Mouse (Mus musculus): ENCODE data around the gene Ppfibp2. TPM values are rescaled to one million over a fixed set of nuclear protein-coding genes. Genes with fewer than 3 reads are reported as not detected.

Ppfibp2 gene
- polyA plus RNA-seq, 1 experiment from 2014 or later: 13.9 TPM

- ATAC-seq (ENCODE audit: insufficient number of reproducible peaks, insufficient read depth, low FRiP score, low read depth): no peak
- Histone ChIP-seq H3K36me3 (ENCODE audit: control insufficient read depth, insufficient read depth, low read length) (no peaks in the 10 kb centered on the region), H3K4me1 (ENCODE audit: control insufficient read depth, insufficient read depth, low read length) (no peaks in the 10 kb centered on the region), H3K9ac (replicated peaks; ENCODE audit: low read depth, low read length) (no peak overlapping the region), H3K4me2 (replicated peaks; ENCODE audit: low read depth, low read length) (no peak overlapping the region), H3K27ac (ENCODE audit: low read length) (no peak overlapping the region), H3K27me3 (ENCODE audit: control insufficient read depth, insufficient read depth, low read length) (no peaks in the 10 kb centered on the region), H3K9me3 (ENCODE audit: control insufficient read depth, low read depth, low read length) (no peaks in the 10 kb centered on the region), H3K4me3 (ENCODE audit: low read depth, low read length) (no peak overlapping the region)
- WGBS: 55% methylated on average over 4 of the region's 4 CpGs
Observed at GRCm38 (mm10) chr7:107619225-107619624, 24.2 kb downstream of the Ppfibp2 start.

GRCm38 (mm10) chr7:107620137-107620536, 25.1 kb downstream of the Ppfibp2 start:
- H3K9me3 ChIP-seq (ENCODE audit: control insufficient read depth, low read depth, low read length): no peaks in the 10 kb centered on the region
- H3K36me3 ChIP-seq (ENCODE audit: control insufficient read depth, insufficient read depth, low read length): no peaks in the 10 kb centered on the region
- H3K9ac ChIP-seq (replicated peaks; ENCODE audit: low read depth, low read length): no peak overlapping the region
- 84% methylated on average over 3 of the region's 3 CpGs for WGBS
- no peak overlapping the region for H3K4me3 ChIP-seq (ENCODE audit: low read depth, low read length)
- no peak overlapping the region for H3K4me2 ChIP-seq (replicated peaks; ENCODE audit: low read depth, low read length)
- no peak overlapping the region for H3K27ac ChIP-seq (ENCODE audit: low read length)
- H3K4me1 ChIP-seq (ENCODE audit: control insufficient read depth, insufficient read depth, low read length): no peaks in the 10 kb centered on the region
- no peaks in the 10 kb centered on the region for H3K27me3 ChIP-seq (ENCODE audit: control insufficient read depth, insufficient read depth, low read length)
- no peak for ATAC-seq (ENCODE audit: insufficient number of reproducible peaks, insufficient read depth, low FRiP score, low read depth)

- no peak overlapping the region for H3K4me2 ChIP-seq (replicated peaks; ENCODE audit: low read depth, low read length)
- WGBS: 48% methylated on average over 3 of the region's 3 CpGs
- no peaks in the 10 kb centered on the region for H3K4me1 ChIP-seq (ENCODE audit: control insufficient read depth, insufficient read depth, low read length)
- ATAC-seq (ENCODE audit: insufficient number of reproducible peaks, insufficient read depth, low FRiP score, low read depth): no peak
- H3K4me3 ChIP-seq (ENCODE audit: low read depth, low read length): no peak overlapping the region
- H3K9me3 ChIP-seq (ENCODE audit: control insufficient read depth, low read depth, low read length): no peaks in the 10 kb centered on the region
- no peak overlapping the region for H3K27ac ChIP-seq (ENCODE audit: low read length)
- no peak overlapping the region for H3K9ac ChIP-seq (replicated peaks; ENCODE audit: low read depth, low read length)
- H3K36me3 ChIP-seq (ENCODE audit: control insufficient read depth, insufficient read depth, low read length): no peaks in the 10 kb centered on the region
- no peaks in the 10 kb centered on the region for H3K27me3 ChIP-seq (ENCODE audit: control insufficient read depth, insufficient read depth, low read length)
Observed at GRCm38 (mm10) chr7:107624432-107624831, 29.4 kb downstream of the Ppfibp2 start.

GRCm38 (mm10) chr7:107625061-107625460, 30.1 kb downstream of the Ppfibp2 start, which contains the start of gene 5330417H12Rik:
Gene 5330417H12Rik (minus strand): TSS chr7:107625161.
- ATAC-seq (ENCODE audit: insufficient number of reproducible peaks, insufficient read depth, low FRiP score, low read depth): no peak
- H3K4me1 ChIP-seq (ENCODE audit: control insufficient read depth, insufficient read depth, low read length): no peaks in the 10 kb centered on the region
- 74% methylated on average over 2 of the region's 2 CpGs for WGBS

GRCm38 (mm10) chr7:107625781-107626180, 30.8 kb downstream of the Ppfibp2 start:
- no peak overlapping the region for H3K9ac ChIP-seq (replicated peaks; ENCODE audit: low read depth, low read length)
- no peaks in the 10 kb centered on the region for H3K4me1 ChIP-seq (ENCODE audit: control insufficient read depth, insufficient read depth, low read length)
- ATAC-seq (ENCODE audit: insufficient number of reproducible peaks, insufficient read depth, low FRiP score, low read depth): no peak
- no peaks in the 10 kb centered on the region for H3K36me3 ChIP-seq (ENCODE audit: control insufficient read depth, insufficient read depth, low read length)
- H3K4me3 ChIP-seq (ENCODE audit: low read depth, low read length): no peak overlapping the region
- H3K27me3 ChIP-seq (ENCODE audit: control insufficient read depth, insufficient read depth, low read length): no peaks in the 10 kb centered on the region
- no peaks in the 10 kb centered on the region for H3K9me3 ChIP-seq (ENCODE audit: control insufficient read depth, low read depth, low read length)
- no peak overlapping the region for H3K27ac ChIP-seq (ENCODE audit: low read length)
- H3K4me2 ChIP-seq (replicated peaks; ENCODE audit: low read depth, low read length): no peak overlapping the region
- 55% methylated on average over 6 of the region's 6 CpGs for WGBS

More at GRCm38 (mm10) chr7:107625061-107625460, 30.1 kb downstream of the Ppfibp2 start, which contains the start of gene 5330417H12Rik:
- Histone ChIP-seq H3K9ac (replicated peaks; ENCODE audit: low read depth, low read length) (no peak within 1 kb of the TSS), H3K27ac (ENCODE audit: low read length) (no peak within 1 kb of the TSS), H3K4me3 (ENCODE audit: low read depth, low read length) (no peak within 1 kb of the TSS), H3K36me3 (ENCODE audit: control insufficient read depth, insufficient read depth, low read length) (no peaks in the 10 kb centered on the region), H3K27me3 (ENCODE audit: control insufficient read depth, insufficient read depth, low read length) (no peaks in the 10 kb centered on the region), H3K9me3 (ENCODE audit: control insufficient read depth, low read depth, low read length) (no peaks in the 10 kb centered on the region), H3K4me2 (replicated peaks; ENCODE audit: low read depth, low read length) (no peak within 1 kb of the TSS)

- Histone ChIP-seq H3K9me3 (ENCODE audit: control insufficient read depth, low read depth, low read length) (no peaks in the 10 kb centered on the region), H3K4me1 (ENCODE audit: control insufficient read depth, insufficient read depth, low read length) (no peaks in the 10 kb centered on the region), H3K36me3 (ENCODE audit: control insufficient read depth, insufficient read depth, low read length) (no peaks in the 10 kb centered on the region), H3K4me3 (ENCODE audit: low read depth, low read length) (no peak overlapping the region), H3K9ac (replicated peaks; ENCODE audit: low read depth, low read length) (no peak overlapping the region), H3K4me2 (replicated peaks; ENCODE audit: low read depth, low read length) (no peak overlapping the region), H3K27ac (ENCODE audit: low read length) (no peak overlapping the region), H3K27me3 (ENCODE audit: control insufficient read depth, insufficient read depth, low read length) (no peaks in the 10 kb centered on the region)
- ATAC-seq (ENCODE audit: insufficient number of reproducible peaks, insufficient read depth, low FRiP score, low read depth): no peak
Observed at GRCm38 (mm10) chr7:107628383-107628782, 33.4 kb downstream of the Ppfibp2 start.

- H3K27ac ChIP-seq (ENCODE audit: low read length): no peak overlapping the region
- H3K36me3 ChIP-seq (ENCODE audit: control insufficient read depth, insufficient read depth, low read length): no peaks in the 10 kb centered on the region
- ATAC-seq (ENCODE audit: insufficient number of reproducible peaks, insufficient read depth, low FRiP score, low read depth): no peak
- no peak overlapping the region for H3K4me2 ChIP-seq (replicated peaks; ENCODE audit: low read depth, low read length)
- H3K4me3 ChIP-seq (ENCODE audit: low read depth, low read length): no peak overlapping the region
- no peaks in the 10 kb centered on the region for H3K4me1 ChIP-seq (ENCODE audit: control insufficient read depth, insufficient read depth, low read length)
- no peak overlapping the region for H3K9ac ChIP-seq (replicated peaks; ENCODE audit: low read depth, low read length)
- no peaks in the 10 kb centered on the region for H3K9me3 ChIP-seq (ENCODE audit: control insufficient read depth, low read depth, low read length)
- no peaks in the 10 kb centered on the region for H3K27me3 ChIP-seq (ENCODE audit: control insufficient read depth, insufficient read depth, low read length)
- 90% methylated on average over 4 of the region's 4 CpGs for WGBS
Observed at GRCm38 (mm10) chr7:107633201-107633600, 38.2 kb downstream of the Ppfibp2 start.

GRCm38 (mm10) chr7:107637398-107637797, 42.4 kb downstream of the Ppfibp2 start:
- Histone ChIP-seq H3K4me1 (ENCODE audit: control insufficient read depth, insufficient read depth, low read length) (no peaks in the 10 kb centered on the region), H3K36me3 (ENCODE audit: control insufficient read depth, insufficient read depth, low read length) (no peaks in the 10 kb centered on the region), H3K9me3 (ENCODE audit: control insufficient read depth, low read depth, low read length) (no peaks in the 10 kb centered on the region), H3K4me2 (replicated peaks; ENCODE audit: low read depth, low read length) (no peak overlapping the region), H3K27ac (ENCODE audit: low read length) (no peak overlapping the region), H3K4me3 (ENCODE audit: low read depth, low read length) (no peak overlapping the region), H3K9ac (replicated peaks; ENCODE audit: low read depth, low read length) (no peak overlapping the region), H3K27me3 (ENCODE audit: control insufficient read depth, insufficient read depth, low read length) (no peaks in the 10 kb centered on the region)
- 90% methylated on average over 7 of the region's 7 CpGs for WGBS
- no peak for ATAC-seq (ENCODE audit: insufficient number of reproducible peaks, insufficient read depth, low FRiP score, low read depth)

- no peaks in the 10 kb centered on the region for H3K9me3 ChIP-seq (ENCODE audit: control insufficient read depth, low read depth, low read length)
- H3K4me3 ChIP-seq (ENCODE audit: low read depth, low read length): no peak overlapping the region
- ATAC-seq (ENCODE audit: insufficient number of reproducible peaks, insufficient read depth, low FRiP score, low read depth): no peak
- H3K4me2 ChIP-seq (replicated peaks; ENCODE audit: low read depth, low read length): no peak overlapping the region
- no peak overlapping the region for H3K9ac ChIP-seq (replicated peaks; ENCODE audit: low read depth, low read length)
- 86% methylated on average over 5 of the region's 5 CpGs for WGBS
- no peaks in the 10 kb centered on the region for H3K36me3 ChIP-seq (ENCODE audit: control insufficient read depth, insufficient read depth, low read length)
- H3K27ac ChIP-seq (ENCODE audit: low read length): no peak overlapping the region
- H3K27me3 ChIP-seq (ENCODE audit: control insufficient read depth, insufficient read depth, low read length): no peaks in the 10 kb centered on the region
- no peaks in the 10 kb centered on the region for H3K4me1 ChIP-seq (ENCODE audit: control insufficient read depth, insufficient read depth, low read length)
Observed at GRCm38 (mm10) chr7:107638026-107638425, 43.0 kb downstream of the Ppfibp2 start.

All from stomach, embryonic 14.5 days (tissue).